Mouse (Mus musculus) intestine, embryonic 15.5 days (tissue): ENCODE results near the gene Hist1h1d. TPM values are rescaled to one million over a fixed set of nuclear protein-coding genes. Genes with fewer than 3 reads are reported as not detected.
A peak's percentile ranks its signal among the peaks of the same experiment; 100 is the strongest.

ENCODE experiments used
- ATAC-seq: fragments of 200-750 bp; cut with Nextera tagmentation; 2 replicates; pipeline ENCODE4 v1.8.0; 2017; ENCODE audit warnings: moderate TSS enrichment, moderate library complexity
- H3K27ac ChIP-seq: fragments of 300-500 bp; sonication (generic); 2 replicates; pipeline ENCODE4 v1.5.1; 2015; ENCODE audit warnings: mild to moderate bottlenecking, inconsistent platforms
- H3K27me3 ChIP-seq: fragments of 300-500 bp; sonication (generic); replicated peaks from 2 replicates; pipeline ENCODE4 v1.6.1; 2015; ENCODE audit warnings: inconsistent platforms
- H3K36me3 ChIP-seq: fragments of 300-500 bp; sonication (generic); 2 replicates; pipeline ENCODE4 v1.6.1; 2015; ENCODE audit warnings: inconsistent platforms
- H3K4me1 ChIP-seq: fragments of 300-500 bp; sonication (generic); replicated peaks from 2 replicates; pipeline ENCODE4 v1.6.1; 2015; ENCODE audit warnings: inconsistent platforms
- H3K4me2 ChIP-seq: fragments of 300-500 bp; sonication (generic); replicated peaks from 2 replicates; pipeline ENCODE4 v1.6.1; 2015; ENCODE audit warnings: mild to moderate bottlenecking, inconsistent platforms
- H3K4me3 ChIP-seq: fragments of 300-500 bp; sonication (generic); replicated peaks from 2 replicates; pipeline ENCODE4 v1.5.1; 2015; ENCODE audit warnings: inconsistent platforms
- H3K9ac ChIP-seq: fragments of 300-500 bp; sonication (generic); 2 replicates; pipeline ENCODE4 v1.6.1; 2015; ENCODE audit warnings: inconsistent platforms
- H3K9me3 ChIP-seq: fragments of 300-500 bp; sonication (generic); 2 replicates; pipeline ENCODE4 v1.6.1; 2016; ENCODE audit warnings: inconsistent platforms
- WGBS: fragments of 180-500 bp; shearing (Covaris S2); methylation state at CpG from one replicate; pipeline ENCODE4 v1.1.7; 2015; 5-methylcytosine and 5-hydroxymethylcytosine counted together
- polyA plus RNA-seq: library from polyadenylated mRNA; unstranded; fragments of >200 nt; fragmentation: Nextera tagmentation; extraction: Ambion mirVana; gene quantifications from 2 replicates; pipeline ENCODE4 v1.2.1, GENCODE M21; 2015

Hist1h1d gene
- polyA plus RNA-seq, 1 experiment from 2014 or later, result 0.46 TPM

- ATAC-seq, result no peak
- WGBS, result under 1% methylated on average over 6 of the region's 6 CpGs
- no peak overlapping the region for H3K27ac ChIP-seq
These were observed 34.8 kb upstream of the Hist1h1d start for GRCm38 (mm10) chr13:23518295-23518603.

GRCm38 (mm10) chr13:23518885-23519284, 34.2 kb upstream of the Hist1h1d start:
- H3K9me3 ChIP-seq, result no peaks in the 10 kb centered on the region
- H3K27ac ChIP-seq, result peak overlapping the region; percentile 56; the same call in 1 of the 2 replicates
- 0 out of 2 replicates have a peak, but pooled peaks cover 2% of the 10 kb centered on the region for H3K4me1 ChIP-seq
- no peaks in the 10 kb centered on the region for H3K36me3 ChIP-seq
- ATAC-seq, result peak; percentile 57
- H3K9ac ChIP-seq, result peak overlapping the region; percentile 23; the same call in 1 of the 2 replicates
- under 1% methylated on average over 6 of the region's 6 CpGs for WGBS
- H3K4me3 ChIP-seq, result peak overlapping the region; percentile 40
- peak overlapping the region; percentile 75 for H3K4me2 ChIP-seq
- no peaks in the 10 kb centered on the region for H3K27me3 ChIP-seq

More at GRCm38 (mm10) chr13:23518295-23518603, 34.8 kb upstream of the Hist1h1d start:
- no peak overlapping the region for H3K9ac ChIP-seq
- peak overlapping the region; percentile 45 for H3K4me3 ChIP-seq
- no peaks in the 10 kb centered on the region for H3K36me3 ChIP-seq
- 0 out of 2 replicates have a peak, but pooled peaks cover 2% of the 10 kb centered on the region for H3K4me1 ChIP-seq
- no peaks in the 10 kb centered on the region for H3K9me3 ChIP-seq
- no peaks in the 10 kb centered on the region for H3K27me3 ChIP-seq
- peak overlapping the region; percentile 75 for H3K4me2 ChIP-seq

GRCm38 (mm10) chr13:23519416-23519815, 33.6 kb upstream of the Hist1h1d start:
- no peaks in the 10 kb centered on the region for H3K27me3 ChIP-seq
- H3K4me3 ChIP-seq, result peak overlapping the region; percentile 40
- 0 out of 2 replicates have a peak, but pooled peaks cover 2% of the 10 kb centered on the region for H3K4me1 ChIP-seq
- H3K4me2 ChIP-seq, result peak overlapping the region; percentile 75
- peak; percentile 46 for ATAC-seq
- no peaks in the 10 kb centered on the region for H3K36me3 ChIP-seq
- no peak overlapping the region for H3K9ac ChIP-seq
- WGBS, result 0% methylated on average over 10 of the region's 10 CpGs
- peak overlapping the region; percentile 56; the same call in 1 of the 2 replicates for H3K27ac ChIP-seq
- no peaks in the 10 kb centered on the region for H3K9me3 ChIP-seq

- H3K4me3 ChIP-seq, result no peak overlapping the region
- H3K9ac ChIP-seq, result no peak overlapping the region
- H3K9me3 ChIP-seq, result no peaks in the 10 kb centered on the region
- 0 out of 2 replicates have a peak, but pooled peaks have one; percentile 27 for ATAC-seq
- H3K27ac ChIP-seq, result no peak overlapping the region
- no peaks in the 10 kb centered on the region for H3K36me3 ChIP-seq
- peak overlapping the region; percentile 29; the same call in 1 of the 2 replicates for H3K4me2 ChIP-seq
- H3K4me1 ChIP-seq, result 0 out of 2 replicates have a peak, but pooled peaks cover 3% of the 10 kb centered on the region
- 1% methylated on average over 14 of the region's 14 CpGs for WGBS
- H3K27me3 ChIP-seq, result no peaks in the 10 kb centered on the region
These were observed 31.4 kb upstream of the Hist1h1d start for GRCm38 (mm10) chr13:23521703-23522102.

GRCm38 (mm10) chr13:23523976-23524375, 29.1 kb upstream of the Hist1h1d start:
- H3K4me1 ChIP-seq, result 0 out of 2 replicates have a peak, but pooled peaks cover 3% of the 10 kb centered on the region
- no peak for ATAC-seq
- H3K36me3 ChIP-seq, result no peaks in the 10 kb centered on the region
- no peak overlapping the region for H3K4me2 ChIP-seq
- WGBS, result 49% methylated on average over 5 of the region's 5 CpGs
- H3K27me3 ChIP-seq, result no peaks in the 10 kb centered on the region
- no peak overlapping the region for H3K9ac ChIP-seq
- no peak overlapping the region for H3K4me3 ChIP-seq
- no peak overlapping the region for H3K27ac ChIP-seq
- no peaks in the 10 kb centered on the region for H3K9me3 ChIP-seq

GRCm38 (mm10) chr13:23524654-23525053, 28.4 kb upstream of the Hist1h1d start:
- no peak overlapping the region for H3K9ac ChIP-seq
- 0 out of 2 replicates have a peak, but pooled peaks cover 3% of the 10 kb centered on the region for H3K4me1 ChIP-seq
- H3K4me2 ChIP-seq, result 0 out of 2 replicates have a peak overlapping the region, but pooled peaks have one; percentile 28
- no peaks in the 10 kb centered on the region for H3K27me3 ChIP-seq
- peak; percentile 24 for ATAC-seq
- WGBS, result 11% methylated on average over 5 of the region's 5 CpGs
- no peak overlapping the region for H3K4me3 ChIP-seq
- no peaks in the 10 kb centered on the region for H3K9me3 ChIP-seq
- H3K27ac ChIP-seq, result no peak overlapping the region
- H3K36me3 ChIP-seq, result no peaks in the 10 kb centered on the region

GRCm38 (mm10) chr13:23525901-23526300, 27.2 kb upstream of the Hist1h1d start:
- ATAC-seq, result no peak
- peak overlapping the region; percentile 63 for H3K4me2 ChIP-seq
- H3K36me3 ChIP-seq, result no peaks in the 10 kb centered on the region
- 3% methylated on average over 10 of the region's 10 CpGs for WGBS
- peak overlapping the region; percentile 39 for H3K4me3 ChIP-seq
- no peaks in the 10 kb centered on the region for H3K9me3 ChIP-seq
- 0 out of 2 replicates have a peak, but pooled peaks cover 3% of the 10 kb centered on the region for H3K4me1 ChIP-seq
- H3K9ac ChIP-seq, result no peak overlapping the region
- no peak overlapping the region for H3K27ac ChIP-seq
- no peaks in the 10 kb centered on the region for H3K27me3 ChIP-seq

GRCm38 (mm10) chr13:23526312-23526711, 26.8 kb upstream of the Hist1h1d start:
- under 1% methylated on average over 17 of the region's 17 CpGs for WGBS
- Histone ChIP-seq H3K27me3 (no peaks in the 10 kb centered on the region), H3K4me3 (peak overlapping the region; percentile 39), H3K9ac (peak overlapping the region; percentile 42), H3K4me2 (peak overlapping the region; percentile 63), H3K4me1 (0 out of 2 replicates have a peak, but pooled peaks cover 3% of the 10 kb centered on the region), H3K36me3 (no peaks in the 10 kb centered on the region), H3K27ac (no peak overlapping the region), H3K9me3 (no peaks in the 10 kb centered on the region)
- peak; percentile 31; the same call in 1 of the 2 replicates for ATAC-seq

- no peak overlapping the region for H3K9ac ChIP-seq
- 72% methylated on average over 5 of the region's 5 CpGs for WGBS
- ATAC-seq, result no peak
- H3K27me3 ChIP-seq, result no peaks in the 10 kb centered on the region
- H3K9me3 ChIP-seq, result no peaks in the 10 kb centered on the region
- no peak overlapping the region for H3K27ac ChIP-seq
- no peaks in the 10 kb centered on the region for H3K36me3 ChIP-seq
- H3K4me1 ChIP-seq, result peaks cover 13% of the 10 kb centered on the region
- H3K4me3 ChIP-seq, result no peak overlapping the region
- peak overlapping the region; percentile 21; the same call in 1 of the 2 replicates for H3K4me2 ChIP-seq
These were observed 24.1 kb upstream of the Hist1h1d start for GRCm38 (mm10) chr13:23529005-23529404.

GRCm38 (mm10) chr13:23529480-23530165, 23.4 kb upstream of the Hist1h1d start:
- Histone ChIP-seq H3K4me3 (peak overlapping the region; percentile 39), H3K9ac (no peak overlapping the region), H3K36me3 (no peaks in the 10 kb centered on the region), H3K4me1 (peaks cover 13% of the 10 kb centered on the region), H3K9me3 (no peaks in the 10 kb centered on the region), H3K4me2 (peak overlapping the region; percentile 69), H3K27ac (peak overlapping the region; percentile 93; the same call in 1 of the 2 replicates), H3K27me3 (no peaks in the 10 kb centered on the region)
- ATAC-seq, result no peak
- 12% methylated on average over 2 of the region's 2 CpGs for WGBS

- Histone ChIP-seq H3K4me1 (peaks cover 13% of the 10 kb centered on the region), H3K4me3 (peak overlapping the region; percentile 39), H3K4me2 (peak overlapping the region; percentile 69), H3K27me3 (no peaks in the 10 kb centered on the region), H3K27ac (peak overlapping the region; percentile 93), H3K36me3 (no peaks in the 10 kb centered on the region), H3K9ac (peak overlapping the region; percentile 46), H3K9me3 (no peaks in the 10 kb centered on the region)
- WGBS, result under 1% methylated on average over 20 of the region's 20 CpGs
- no peak for ATAC-seq
These were observed 22.7 kb upstream of the Hist1h1d start for GRCm38 (mm10) chr13:23530181-23530900.
